ENCODE assay signal across 8 mouse cellular contexts in genomic region chr8:45507634-45508321, GRCm38 (mm10). TPM values are rescaled to one million over a fixed set of nuclear protein-coding genes. Genes with fewer than 3 reads are reported as not detected.
DNase-seq lines count a peak whose midpoint lies in the region; ATAC-seq lines count a peak whose summit lies in the region.

Gene Sorbs2, plus strand, starts transcription at chr8:45507788.

- peak; percentile 7 for DNase-seq in adrenal gland, postnatal 14 days
- peak; percentile 1 for DNase-seq in cerebellum, adult 8-10 months
- no peak for DNase-seq in heart, postnatal 4 days
- peak; percentile 41 for DNase-seq in left cerebral cortex, postnatal 4 days
- DNase-seq in right cerebral cortex, adult 2 months (ENCODE audit: low spot score in 2 of 2), result peak; percentile 66
- no peak for DNase-seq in spleen, adult 18-20 months
- DNase-seq in ovary, postnatal 36 days (ENCODE audit: low spot score), result no peak

- ATAC-seq in frontal cortex, adult (ENCODE audit: low TSS enrichment), result peak; percentile 91

- intact Hi-C loops in left cerebral cortex, postnatal 4 days (cut with DNase I), result no loop called here

RNA-seq across cellular contexts. Expression of gene Sorbs2, which starts in this region (rescaled TPM):
- 89.2 and 106 TPM in 2 replicates for total RNA-seq in adrenal gland, postnatal 14 days (2021)
- total RNA-seq in heart, postnatal 4 days (2021), result 100 to 1,000 TPM; 985 TPM
- 100 to 1,000 TPM; 125 to 130 TPM for total RNA-seq in left cerebral cortex, postnatal 4 days (2021)

Comparison
In these comparisons a context has a peak if more than half of its experiments do, and no peak if none do; other contexts are left out.
1. DNase-seq: peak in adrenal gland, postnatal 14 days (single experiment), cerebellum, adult 8-10 months (single experiment), left cerebral cortex, postnatal 4 days (single experiment) and right cerebral cortex, adult 2 months (2 of 2); none in heart, postnatal 4 days (single experiment), spleen, adult 18-20 months (0 of 2) and ovary, postnatal 36 days (single experiment).